ENCODE assay signal across 17 mouse cellular contexts in genomic region chr8:111653524-111653923, GRCm38 (mm10). TPM values are rescaled to one million over a fixed set of nuclear protein-coding genes. Genes with fewer than 3 reads are reported as not detected.
"Had no signal": no experiment of that assay in that cellular context is flagged by ENCODE, and none has a peak within 500 bp of the region (broad histone marks: within the 10 kb centered on the region; RNA-seq: fewer than 3 reads in every experiment).

No protein-coding gene starts in this region.

- H3K4me3 ChIP-seq: neural tube, embryonic 15.5 days; stomach, embryonic 15.5 days had no signal

- H3K9ac ChIP-seq: neural tube, embryonic 15.5 days; stomach, embryonic 15.5 days had no signal

- H3K36me3 ChIP-seq: stomach, embryonic 15.5 days had no signal

- H3K9me3 ChIP-seq: neural tube, embryonic 15.5 days; stomach, embryonic 15.5 days had no signal

- DNase-seq: retina, postnatal 1 day; right cerebral cortex, adult 18-20 months; right cerebral cortex, postnatal 14 days; right cerebral cortex, postnatal 25 days; right cerebral cortex, postnatal 4 days; spleen, adult 18-20 months; thymus, adult 18-20 months; thymus, adult 2 months; thymus, postnatal 14 days; thymus, postnatal 25 days; thymus, postnatal 36 days; thymus, postnatal 4 days had no signal

- H3K27ac ChIP-seq: neural tube, embryonic 15.5 days; stomach, embryonic 15.5 days; stomach, postnatal 0 days had no signal

- H3K27me3 ChIP-seq: neural tube, embryonic 15.5 days; stomach, embryonic 15.5 days had no signal

- H3K4me2 ChIP-seq: neural tube, embryonic 15.5 days; stomach, embryonic 15.5 days had no signal

RNA-seq across cellular contexts. Expression of gene Ctrb1, which starts 37.3 kb away (rescaled TPM):
- polyA plus RNA-seq: neural tube, embryonic 14.5 days; neural tube, embryonic 15.5 days; stomach, embryonic 14.5 days had no signal
